Mouse (Mus musculus) stomach, adult 2 months (tissue): ENCODE results near the gene Psma3. TPM values are rescaled to one million over a fixed set of nuclear protein-coding genes. Genes with fewer than 3 reads are reported as not detected.

Source experiments
- polyA plus RNA-seq: library from polyadenylated mRNA; depleted of rRNA; stranded (reverse); fragments of >200 nt; gene quantifications from 2 replicates; pipeline ENCODE4 v1.2.3, GENCODE M21; 2012; rRNA removed

The Psma3 gene
- 2.0 and 3.6 TPM in 2 replicates for polyA plus RNA-seq

GRCm38 (mm10) chr12:70974441-70975266, at the start of gene Psma3:
Gene Psma3 (plus strand): TSS chr12:70974621.

GRCm38 (mm10) chr12:70937571-70938384, 36.6 kb upstream of the Psma3 start, which contains the start of gene Actr10:
Gene Actr10 (plus strand): TSS chr12:70937857.

GRCm38 (mm10) chr12:71015363-71016210, 41.2 kb downstream of the Psma3 start, which contains the start of gene Arid4a:
Gene Arid4a (plus strand): TSS chr12:71015990.

Other genes with a start within 250 kb of the Psma3 start
- 4.7 and 6.4 TPM in 2 replicates for gene Frmd6, start 149.1 kb upstream of the Psma3 start, polyA plus RNA-seq
- gene Actr10, start 36.8 kb upstream of the Psma3 start, polyA plus RNA-seq = 3.1 and 5.1 TPM in 2 replicates
- 0.48 and 0.49 TPM in 2 replicates for gene Arid4a, start 41.4 kb downstream of the Psma3 start, polyA plus RNA-seq
- not detected in 2 replicates for gene Tomm20l, start 136.8 kb downstream of the Psma3 start, polyA plus RNA-seq
- gene Timm9, start 162.1 kb downstream of the Psma3 start, polyA plus RNA-seq = 1.7 and 1.8 TPM in 2 replicates
- 0.49 and 1.0 TPM in 2 replicates for gene 2700049A03Rik, start 162.2 kb downstream of the Psma3 start, polyA plus RNA-seq